Mouse (Mus musculus): ENCODE results near the gene Tjp1. TPM values are rescaled to one million over a fixed set of nuclear protein-coding genes. Genes with fewer than 3 reads are reported as not detected.

Tjp1 gene
- total RNA-seq, 2 experiments from 2014 or later = 121 to 161 TPM

GRCm38 (mm10) chr7:65371765-65372164 is 155.8 kb downstream of the Tjp1 start:
- intact Hi-C loops (cut with DNase I) = loop anchor here (5.0 kb wide), 1 partner anchor 41 kb away; no protein-coding TSS in a partner anchor
- no peak for DNase-seq (ENCODE audit: low spot score in 2 of 2)

- intact Hi-C loops (cut with DNase I) = loop anchor here (5.0 kb wide), 1 partner anchor 41 kb away; no protein-coding TSS in a partner anchor
- peak; percentile 89 to 92 for DNase-seq (ENCODE audit: low spot score in 2 of 2)
These were observed 156.6 kb downstream of the Tjp1 start for GRCm38 (mm10) chr7:65370787-65371616.

DNA sequence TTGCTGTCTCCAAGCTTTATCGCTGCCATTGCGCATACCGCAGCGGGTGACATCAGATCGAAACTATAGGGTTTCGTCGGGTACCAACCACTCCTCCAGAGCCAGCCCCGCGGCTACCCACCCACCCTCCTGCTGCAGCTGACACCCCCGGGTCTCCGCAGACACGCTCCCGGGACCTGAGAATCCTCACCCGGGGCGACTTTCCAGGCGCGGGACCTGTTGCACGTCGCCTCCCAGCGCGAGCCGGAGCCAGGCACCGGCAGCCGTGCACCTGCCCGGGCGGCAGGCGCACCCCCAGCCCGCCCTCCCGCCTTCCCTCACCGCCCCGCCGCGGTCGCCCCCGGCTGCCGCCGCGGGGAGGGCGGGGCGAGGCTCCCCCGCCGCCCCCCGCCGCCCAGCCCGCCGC is 157.2 kb downstream of the Tjp1 start:
- intact Hi-C loops (cut with DNase I) = loop anchor here (5.0 kb wide), 1 partner anchor 42 kb away; no protein-coding TSS in a partner anchor
- peak in 1 of 2 experiments; percentile 44 for DNase-seq (ENCODE audit: low spot score in 2 of 2)

DNA sequence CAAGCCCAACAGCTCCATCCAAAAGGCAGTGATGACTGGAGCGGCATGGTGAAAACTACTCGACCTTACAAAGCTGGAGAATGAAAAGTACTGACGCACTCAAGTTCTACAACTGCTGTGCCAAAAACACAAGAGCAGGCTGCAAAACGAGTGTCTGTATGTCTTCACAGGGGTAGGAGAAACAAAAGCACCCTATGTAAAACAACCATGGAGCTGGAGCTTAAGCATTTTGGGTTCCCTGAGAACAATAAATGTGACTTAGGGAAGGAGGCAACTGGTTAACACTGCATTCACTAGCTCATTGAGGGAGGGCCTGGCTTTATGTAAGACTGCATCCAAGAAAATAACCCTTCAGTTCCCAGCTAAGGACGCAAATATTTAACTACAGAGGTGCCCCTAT is 158.5 kb downstream of the Tjp1 start:
- no peak for DNase-seq (ENCODE audit: low spot score in 2 of 2)
- intact Hi-C loops (cut with DNase I) = loop anchor here (5.0 kb wide), 1 partner anchor 47 kb away; no protein-coding TSS in a partner anchor

- intact Hi-C loops (cut with DNase I) = loop anchor here (5.0 kb wide), 1 partner anchor 45 kb away; no protein-coding TSS in a partner anchor
- DNase-seq (ENCODE audit: low spot score in 2 of 2) = no peak
These were observed 160.0 kb downstream of the Tjp1 start for GRCm38 (mm10) chr7:65367386-65368245.

GRCm38 (mm10) chr7:65366153-65366552 is 161.4 kb downstream of the Tjp1 start:
- intact Hi-C loops (cut with DNase I) = loop anchor here (5.0 kb wide), 1 partner anchor 44 kb away; no protein-coding TSS in a partner anchor
- DNase-seq (ENCODE audit: low spot score in 2 of 2) = no peak

- no peak for DNase-seq (ENCODE audit: low spot score in 2 of 2)
- intact Hi-C loops (cut with DNase I) = loop anchor here (5.0 kb wide), 1 partner anchor 43 kb away; no protein-coding TSS in a partner anchor
These were observed 162.0 kb downstream of the Tjp1 start for GRCm38 (mm10) chr7:65365560-65365959.

DNA sequence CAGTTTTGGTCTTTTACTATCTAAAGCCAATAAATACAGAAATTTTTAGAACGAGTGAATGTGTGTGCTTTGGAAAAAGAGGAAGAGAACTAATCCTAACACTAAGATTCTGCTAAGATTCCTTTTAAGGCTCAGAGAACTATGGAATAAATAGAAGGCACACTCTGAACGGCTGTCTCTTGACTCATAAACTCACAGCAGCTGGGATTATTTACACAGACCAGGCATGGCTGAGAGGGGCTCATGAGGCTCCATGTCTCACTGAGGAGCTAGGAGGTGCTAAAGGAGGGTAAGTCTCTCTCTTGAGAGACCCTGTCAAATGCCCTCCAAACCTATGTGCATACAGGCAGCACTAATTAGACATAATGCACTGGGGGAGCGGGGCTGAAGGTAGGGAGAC is 167.3 kb downstream of the Tjp1 start:
- intact Hi-C loops (cut with DNase I) = no loop called here
- DNase-seq (ENCODE audit: low spot score in 2 of 2) = no peak

DNA sequence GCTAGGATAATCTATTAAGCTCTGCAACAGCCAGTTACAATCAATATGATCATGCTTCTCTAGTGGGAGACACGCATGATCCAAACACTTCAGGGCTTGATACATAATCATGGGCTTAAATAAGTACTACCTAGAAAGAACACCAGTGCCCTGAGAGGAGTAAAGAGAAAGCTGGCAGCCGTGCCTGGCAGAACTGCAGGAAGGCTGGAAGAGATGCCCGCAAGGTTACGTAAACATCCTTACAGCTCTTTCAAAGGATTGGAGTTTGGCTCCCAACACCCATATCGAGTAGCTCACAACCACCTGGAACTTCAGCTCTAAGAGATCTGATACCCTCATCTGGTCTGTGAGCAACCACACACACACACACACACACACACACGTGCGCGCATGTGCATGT is 167.8 kb downstream of the Tjp1 start:
- intact Hi-C loops (cut with DNase I) = no loop called here
- no peak for DNase-seq (ENCODE audit: low spot score in 2 of 2)

DNA sequence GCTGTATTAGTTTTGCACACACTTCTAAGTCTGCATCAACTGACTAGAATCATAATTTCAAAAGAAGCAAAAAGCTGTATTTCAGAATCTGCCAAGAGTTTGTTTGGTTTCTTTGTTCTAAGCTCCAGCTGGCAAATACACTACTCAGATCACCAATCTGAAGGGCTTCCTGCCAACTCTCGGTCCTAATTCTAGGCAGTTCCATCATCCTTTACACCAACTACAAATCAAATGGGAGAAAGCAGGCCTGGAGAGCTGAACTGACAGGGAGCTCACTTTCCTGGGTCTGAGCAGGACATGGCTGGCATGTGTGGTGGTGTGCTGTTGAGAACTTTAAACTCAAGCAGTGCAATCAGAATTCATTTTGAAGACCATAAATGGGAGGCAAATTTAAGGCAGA is 170.0 kb downstream of the Tjp1 start:
- DNase-seq (ENCODE audit: low spot score in 2 of 2) = peak; percentile 30 to 42
- intact Hi-C loops (cut with DNase I) = no loop called here

DNA sequence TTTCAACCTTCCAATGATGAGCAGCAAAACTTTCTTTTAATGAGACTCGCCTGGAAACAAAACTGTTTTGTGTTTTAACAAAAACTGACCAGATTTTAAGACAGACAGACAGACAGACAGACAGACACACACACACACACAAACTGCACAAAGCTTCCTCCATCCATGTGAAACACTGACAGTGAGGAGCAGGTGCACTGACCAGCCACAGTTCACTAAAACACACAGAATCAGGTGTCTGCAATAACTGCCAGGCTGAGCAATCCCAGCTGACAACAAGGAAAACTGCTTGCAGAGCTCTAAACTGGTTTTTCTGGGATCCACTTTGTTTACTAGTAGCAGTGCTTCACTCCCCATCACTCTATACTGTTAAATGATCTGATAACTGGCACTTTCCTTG is 171.4 kb downstream of the Tjp1 start:
- no peak for DNase-seq (ENCODE audit: low spot score in 2 of 2)
- intact Hi-C loops (cut with DNase I) = no loop called here

DNA sequence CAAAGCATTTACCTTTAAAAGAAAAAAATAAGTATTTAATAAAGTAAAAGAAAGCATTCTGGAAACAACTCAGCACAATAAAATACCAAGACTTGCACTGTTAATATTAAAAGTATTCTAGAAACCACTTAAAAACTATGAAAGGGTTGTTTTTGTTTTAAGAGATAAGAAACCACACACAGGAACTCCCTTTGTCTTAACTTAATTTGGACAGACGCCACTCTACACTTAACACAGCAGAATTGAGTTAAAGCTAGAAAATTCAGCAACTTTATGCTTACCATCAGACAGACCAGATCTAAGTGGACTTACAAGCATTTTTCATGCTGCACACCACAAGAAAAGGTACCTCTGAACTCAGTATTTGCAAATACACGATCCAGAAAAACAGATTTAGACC is 172.7 kb downstream of the Tjp1 start:
- intact Hi-C loops (cut with DNase I) = no loop called here
- no peak for DNase-seq (ENCODE audit: low spot score in 2 of 2)

DNA sequence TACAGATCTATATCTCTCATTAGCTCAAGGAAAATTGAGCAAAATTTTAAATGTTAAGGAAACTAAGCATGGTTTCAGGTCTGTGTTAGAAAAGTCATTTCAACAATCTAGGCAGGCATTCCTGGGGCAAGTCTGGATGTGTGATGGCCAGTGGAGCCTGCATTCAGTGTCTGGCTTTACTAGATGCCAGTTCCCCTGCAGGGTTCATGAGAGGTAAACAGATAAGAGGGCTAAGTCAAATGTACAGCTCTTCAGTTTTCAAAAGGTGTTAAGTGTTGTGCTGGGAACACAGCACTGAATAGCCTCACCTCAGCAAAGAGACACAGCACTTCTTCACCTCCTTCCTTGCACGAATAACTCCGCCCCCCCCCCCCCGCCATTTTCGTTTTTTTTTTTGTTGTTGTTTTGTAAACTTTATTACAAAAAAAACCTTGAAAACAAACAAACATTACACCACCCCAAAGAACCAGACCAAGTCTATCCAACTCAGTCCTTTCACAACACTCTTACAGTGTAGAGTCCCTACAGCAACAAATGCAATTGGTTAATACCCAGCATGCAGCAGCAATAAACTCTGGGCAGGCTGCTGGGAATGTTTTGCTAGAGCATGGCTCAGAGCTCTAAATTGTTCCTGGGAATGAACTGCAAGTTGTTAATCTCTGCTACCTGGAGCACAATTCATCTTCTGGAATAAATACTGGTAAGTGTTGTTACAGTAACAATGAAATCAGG is 177.1 kb downstream of the Tjp1 start:
- DNase-seq (ENCODE audit: low spot score in 2 of 2) = no peak
- intact Hi-C loops (cut with DNase I) = no loop called here

DNA sequence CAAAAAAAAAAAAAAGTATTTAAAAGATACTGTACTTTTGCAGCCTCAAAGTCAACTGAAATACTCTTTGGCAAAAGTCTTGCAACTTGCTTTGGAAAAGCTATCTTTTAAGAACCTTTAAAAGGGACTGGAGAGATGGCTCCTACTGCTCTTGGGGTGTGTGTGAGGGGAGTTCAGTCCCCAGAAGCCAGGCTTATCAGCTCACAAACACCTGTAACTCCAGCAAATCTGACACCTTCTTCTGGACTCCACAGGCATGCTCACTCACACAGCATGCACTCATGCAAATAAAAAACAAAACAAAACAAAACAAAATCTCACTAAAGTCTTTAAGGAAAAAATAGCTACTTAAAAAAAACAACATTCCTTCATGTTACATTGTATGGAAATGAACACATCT is 179.0 kb downstream of the Tjp1 start:
- intact Hi-C loops (cut with DNase I) = no loop called here
- no peak for DNase-seq (ENCODE audit: low spot score in 2 of 2)

GRCm38 (mm10) chr7:65345314-65345713 is 182.3 kb downstream of the Tjp1 start:
- DNase-seq (ENCODE audit: low spot score in 2 of 2) = no peak
- intact Hi-C loops (cut with DNase I) = no loop called here

GRCm38 (mm10) chr7:65337581-65338270 is 189.9 kb downstream of the Tjp1 start:
- intact Hi-C loops (cut with DNase I) = no loop called here
- DNase-seq (ENCODE audit: low spot score in 2 of 2) = no peak

GRCm38 (mm10) chr7:65333081-65333760 is 194.4 kb downstream of the Tjp1 start:
- no peak for DNase-seq (ENCODE audit: low spot score in 2 of 2)

GRCm38 (mm10) chr7:65319047-65319725 is 208.4 kb downstream of the Tjp1 start:
- intact Hi-C loops (cut with DNase I) = loop anchor here (5.0 kb wide), 2 partner anchors 198 to 298 kb away; no protein-coding TSS in a partner anchor

More at GRCm38 (mm10) chr7:65333081-65333760, 194.4 kb downstream of the Tjp1 start:
- intact Hi-C loops (cut with DNase I) = no loop called here

More at GRCm38 (mm10) chr7:65319047-65319725, 208.4 kb downstream of the Tjp1 start:
- DNase-seq (ENCODE audit: low spot score in 2 of 2) = peak; percentile 57 to 70

All from left cerebral cortex, postnatal 36 days (tissue).